Mouse (Mus musculus): ENCODE data around the gene Evx2. TPM values are rescaled to one million over a fixed set of nuclear protein-coding genes. Genes with fewer than 3 reads are reported as not detected.

Gene Evx2
- total and polyA plus RNA-seq, 3 experiments = not detected

- no peak for DNase-seq
Observed at GRCm38 (mm10) chr2:74667191-74667841, 8.0 kb upstream of the Evx2 start.

DNA sequence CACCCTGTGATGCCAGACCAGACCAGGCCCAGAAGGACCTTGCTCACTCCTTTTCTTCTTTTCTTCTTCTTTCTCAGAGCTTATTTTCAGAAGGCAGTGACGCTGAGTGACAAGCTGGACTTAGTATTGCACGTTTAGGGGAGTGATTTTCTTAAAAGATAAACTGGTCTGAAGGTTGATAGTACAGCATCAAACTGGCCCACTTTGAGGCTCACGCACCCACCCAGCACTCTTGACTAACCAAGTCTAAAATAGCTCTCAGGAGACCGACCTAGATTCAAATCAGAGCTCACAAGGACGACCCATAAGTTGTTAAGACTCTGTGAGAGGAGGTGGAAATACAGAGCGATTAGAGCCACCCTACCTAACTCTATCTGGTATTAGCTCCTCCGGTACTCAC, 7.1 kb upstream of the Evx2 start:
- DNase-seq = no peak

GRCm38 (mm10) chr2:74663291-74663925, 4.1 kb upstream of the Evx2 start:
- DNase-seq = peak; percentile 42

GRCm38 (mm10) chr2:74661685-74662084, 2.3 kb upstream of the Evx2 start:
- DNase-seq = no peak

DNA sequence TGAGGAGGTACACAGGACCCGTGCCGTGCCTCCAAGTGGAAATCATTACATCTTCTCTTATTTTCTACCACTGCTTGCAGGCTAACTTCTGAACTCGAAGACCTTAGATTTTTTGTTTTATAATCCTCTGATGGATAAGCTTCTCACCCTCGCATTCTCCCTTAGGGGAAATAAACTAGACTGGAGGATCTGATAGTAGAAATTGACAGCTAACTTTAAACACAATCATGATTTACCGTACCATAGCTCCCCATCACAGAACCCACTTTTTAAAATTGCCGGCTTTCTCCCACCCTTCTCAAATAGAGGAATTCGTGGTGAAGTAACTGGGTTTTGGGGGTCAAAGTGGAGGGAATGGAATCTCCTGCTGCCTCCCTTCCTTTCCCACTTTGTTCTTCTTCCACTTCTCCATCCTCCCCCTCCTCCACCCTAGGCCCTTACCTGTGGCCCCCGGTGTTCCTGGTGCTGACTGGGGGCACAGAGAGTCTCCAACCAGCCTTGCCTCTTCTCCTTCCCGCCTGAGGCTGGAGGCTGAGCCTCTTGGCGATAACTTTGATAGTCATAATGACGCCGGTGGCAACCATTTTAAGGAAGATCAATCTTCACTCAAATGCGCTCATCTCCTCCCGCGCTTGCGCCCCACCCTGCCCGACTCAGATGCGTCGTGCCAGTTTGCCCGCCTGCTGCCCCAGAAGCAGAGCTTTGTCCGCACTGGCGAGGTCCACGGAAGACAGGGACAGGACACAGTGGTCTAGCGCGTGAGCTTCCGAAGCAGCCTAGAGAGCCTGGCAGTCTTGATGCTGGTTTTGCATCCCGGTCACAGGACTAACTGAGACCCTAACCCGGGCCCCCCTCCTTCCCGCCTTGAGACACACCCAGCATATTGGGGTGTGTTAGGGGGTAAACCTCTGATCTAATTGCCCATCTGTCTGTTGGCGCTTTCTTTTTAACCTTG, 1.3 kb upstream of the Evx2 start:
- DNase-seq = no peak

DNA sequence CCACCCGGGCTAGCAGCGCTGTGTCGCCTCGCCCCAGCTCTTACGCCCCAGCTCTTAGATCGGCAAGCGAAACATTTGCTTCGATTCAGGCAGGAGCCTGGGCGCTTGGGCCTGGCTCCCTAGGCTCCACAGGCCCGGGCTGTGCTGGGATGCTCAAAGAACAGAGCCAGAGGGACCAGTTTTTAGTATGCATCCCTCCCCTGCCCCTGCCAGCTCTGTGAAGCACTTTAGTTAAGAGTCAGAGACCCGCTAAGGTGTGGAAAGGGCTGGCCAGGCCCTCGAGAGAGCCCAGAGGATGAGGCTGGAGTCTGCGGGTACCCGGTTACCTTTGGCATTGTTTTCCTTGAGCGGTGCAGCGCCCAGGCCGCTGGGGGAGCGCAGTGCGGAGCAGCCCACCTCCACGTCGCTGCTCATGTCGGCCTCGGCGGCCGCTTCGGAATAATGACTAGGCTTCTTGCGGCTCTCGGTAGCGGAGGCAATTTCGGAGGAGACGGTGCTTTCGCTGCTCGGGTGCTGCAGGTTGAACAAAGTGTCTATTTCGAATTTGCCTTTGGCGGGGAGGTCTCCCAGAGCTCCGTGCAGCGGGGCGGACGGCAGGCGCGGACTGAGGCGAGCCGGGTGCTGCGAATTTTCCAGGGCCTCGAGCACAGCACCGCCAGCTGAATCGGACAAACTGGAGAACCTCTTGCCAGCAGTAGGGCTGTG, 538 bp downstream of the Evx2 start:
- no peak for DNase-seq

- DNase-seq = no peak
Observed at GRCm38 (mm10) chr2:74658024-74658666, 1.2 kb downstream of the Evx2 start.

DNA sequence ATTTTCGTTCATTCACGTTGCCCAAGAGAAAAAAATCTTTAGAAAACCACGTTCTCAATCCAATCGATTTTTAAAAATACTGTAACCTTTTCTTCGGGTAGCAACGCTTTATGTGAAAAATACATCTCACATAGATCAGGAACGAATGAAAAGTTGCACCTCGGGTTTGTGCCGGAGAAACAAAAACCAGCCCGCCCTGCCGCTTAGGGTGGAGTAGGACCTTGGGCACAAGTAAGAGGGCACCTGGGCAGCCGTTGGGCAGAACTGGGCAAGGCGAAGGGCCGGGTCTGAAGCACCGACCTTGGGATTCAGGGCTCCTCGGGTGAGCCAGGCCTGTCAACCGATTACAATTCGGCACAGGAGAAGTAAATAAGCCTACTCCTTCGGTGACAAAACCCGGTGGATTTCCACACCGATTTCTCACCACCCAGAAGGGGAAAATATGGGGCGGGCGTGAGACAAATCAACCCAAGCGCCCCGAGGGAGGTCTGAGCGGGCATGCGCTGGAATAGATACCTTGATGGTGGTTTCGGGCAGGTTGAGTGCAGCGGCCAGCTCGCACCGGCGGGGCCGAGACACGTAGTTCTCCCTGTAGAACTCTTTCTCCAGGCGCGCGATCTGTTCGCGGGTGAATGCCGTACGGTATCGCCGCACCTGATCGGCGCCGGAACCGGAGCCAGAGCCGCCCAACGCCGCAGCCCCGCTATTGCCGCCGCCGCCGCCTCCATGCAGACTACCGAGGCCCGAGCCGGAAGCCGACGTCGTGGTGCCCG, 1.9 kb downstream of the Evx2 start:
- DNase-seq = no peak

- no peak for DNase-seq
Observed at GRCm38 (mm10) chr2:74656632-74657021, 2.7 kb downstream of the Evx2 start.

DNA sequence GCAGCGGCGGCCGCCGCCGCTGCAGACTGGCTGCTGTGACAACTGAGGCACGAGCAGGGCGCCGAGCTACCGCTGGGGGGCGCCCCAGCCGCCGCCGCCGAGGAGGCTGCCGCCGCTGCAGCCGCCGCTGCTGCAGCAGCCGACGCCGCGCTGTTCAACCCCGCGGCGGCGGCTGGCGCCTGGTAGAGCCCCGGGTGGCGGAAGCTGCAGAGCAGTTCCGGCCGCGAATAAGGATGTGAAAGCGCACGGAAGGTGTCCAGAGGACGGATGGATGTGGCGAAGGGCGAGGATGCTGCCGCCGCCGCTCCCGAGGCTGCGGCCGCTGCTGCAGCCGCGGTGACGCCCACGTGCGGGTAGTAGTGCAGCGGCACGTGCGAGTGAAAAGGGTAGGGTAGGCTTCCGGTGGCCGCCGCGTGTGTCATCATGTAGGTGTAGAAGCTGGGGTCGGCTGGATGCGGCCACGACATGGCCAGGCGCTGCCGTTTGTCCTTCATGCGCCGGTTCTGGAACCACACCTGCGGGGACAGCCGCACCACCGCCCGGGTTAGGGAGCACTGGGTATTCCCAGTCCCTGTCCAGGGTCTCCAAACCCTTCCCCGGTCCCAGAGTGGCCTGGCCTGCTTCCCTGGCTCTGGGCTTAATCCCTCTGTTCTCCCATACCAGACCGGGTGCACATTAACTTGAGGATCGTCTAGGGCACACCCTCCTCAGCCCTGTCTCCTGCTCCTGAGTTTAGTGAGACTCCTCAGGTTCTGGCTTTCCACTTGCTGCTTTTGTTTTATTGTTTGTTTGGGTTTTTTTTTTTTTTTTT, 3.3 kb downstream of the Evx2 start:
- DNase-seq = no peak

GRCm38 (mm10) chr2:74655420-74655781, 4.0 kb downstream of the Evx2 start:
- DNase-seq = no peak

- no peak for DNase-seq
Observed at GRCm38 (mm10) chr2:74654743-74655419, 4.5 kb downstream of the Evx2 start.

DNA sequence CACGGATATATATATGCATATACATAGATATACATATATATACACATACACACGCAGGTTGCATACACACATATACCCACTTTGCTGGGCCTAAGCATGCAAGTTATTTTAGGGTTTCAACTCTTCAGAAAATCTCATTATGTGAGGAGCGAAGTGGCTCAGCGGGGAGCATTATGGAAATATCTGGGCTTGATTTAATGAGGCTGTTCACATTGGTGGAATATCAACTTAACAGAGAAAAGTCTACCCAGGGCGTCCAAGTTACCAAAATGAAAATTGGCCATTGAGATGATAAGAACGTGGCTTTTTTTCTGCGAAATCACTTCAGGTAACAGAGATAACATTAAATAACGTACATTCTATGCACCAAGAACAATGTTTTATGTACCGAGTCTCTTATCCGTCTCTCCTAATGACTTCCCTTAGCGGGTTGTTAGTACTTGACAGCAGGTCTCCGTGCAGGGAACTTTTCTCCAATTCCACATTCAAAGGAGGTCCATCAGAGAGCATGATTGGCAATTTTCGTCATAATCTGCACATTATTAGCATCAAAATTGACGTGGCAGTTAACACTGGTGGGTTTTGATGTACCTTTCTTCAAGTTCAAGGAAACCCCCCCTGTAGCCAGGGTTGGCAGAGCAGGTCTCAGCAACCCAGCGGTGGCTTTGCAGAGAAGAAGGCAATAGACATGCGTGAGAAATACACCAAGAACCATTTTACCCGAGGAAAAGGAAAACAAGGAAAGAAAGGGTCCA, 5.4 kb downstream of the Evx2 start:
- DNase-seq = no peak

DNA sequence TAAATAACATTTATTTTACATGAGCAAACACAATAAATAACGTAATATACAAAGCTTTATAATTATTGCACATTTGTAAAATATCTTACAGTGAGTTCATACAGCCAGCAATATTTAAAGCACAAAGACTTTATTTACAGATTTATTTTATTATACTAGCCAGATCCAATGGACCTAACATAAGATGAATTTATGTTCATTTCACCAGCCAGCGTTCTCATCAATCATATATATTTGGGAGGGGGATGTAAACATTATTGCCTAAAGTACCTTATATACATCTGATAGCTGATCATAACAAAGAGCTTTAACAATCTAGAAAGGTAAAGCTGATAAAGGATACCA, 6.4 kb downstream of the Evx2 start:
- no peak for DNase-seq

GRCm38 (mm10) chr2:74647082-74647864, 12.1 kb downstream of the Evx2 start:
- no peak for DNase-seq

DNA sequence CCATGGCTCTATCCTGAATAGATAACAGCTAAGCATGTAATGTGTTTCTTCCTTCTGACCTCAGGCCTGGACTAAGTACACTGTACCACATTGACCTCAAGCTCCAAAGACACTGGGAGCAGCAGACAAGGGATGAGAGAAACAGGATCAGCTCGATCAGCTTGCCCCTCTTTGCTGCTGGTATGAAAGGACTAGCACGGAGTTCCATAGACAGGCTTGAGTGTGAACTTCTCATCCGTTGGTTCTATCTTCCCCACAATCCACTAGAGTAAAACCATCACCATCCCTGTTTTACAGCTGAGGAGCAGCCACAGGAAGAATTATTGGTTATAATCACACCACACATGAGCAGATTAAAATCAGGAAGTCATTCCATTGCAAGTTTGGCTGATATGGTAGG, 13.7 kb downstream of the Evx2 start:
- DNase-seq = no peak

DNA sequence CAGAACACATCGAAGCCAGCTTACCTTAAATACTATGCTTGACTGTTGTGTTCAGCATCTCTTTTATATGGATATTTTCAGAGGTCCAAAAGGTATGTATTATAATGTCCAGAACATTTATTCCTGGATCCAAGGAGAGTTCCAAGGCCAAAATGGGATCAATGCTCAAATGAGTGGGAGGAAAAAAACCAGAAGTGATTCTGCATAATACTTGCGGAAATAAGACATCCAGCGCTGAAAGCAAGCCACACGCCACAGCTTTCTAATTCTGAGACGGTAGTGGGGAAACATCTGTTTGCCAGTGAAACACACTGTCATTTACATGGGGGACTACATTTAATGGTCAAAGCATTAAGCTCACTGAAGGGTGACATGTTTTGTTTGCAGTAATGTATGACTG, 16.9 kb downstream of the Evx2 start:
- DNase-seq = no peak

GRCm38 (mm10) chr2:74635412-74635811, 23.9 kb downstream of the Evx2 start:
- no peak for DNase-seq

Measured in adrenal gland, adult 2 months (tissue).